Mouse (Mus musculus) left cerebral cortex, adult 6 months (tissue): ENCODE data around the gene Mad2l1bp. TPM values are rescaled to one million over a fixed set of nuclear protein-coding genes. Genes with fewer than 3 reads are reported as not detected.

Experiments used
- long read RNA-seq, 2 experiments: library from polyadenylated mRNA; unstranded; transcript quantifications; one replicate each; pipeline ENCODE4 v2.0.0; 2019 to 2020
- polyA plus RNA-seq: library from polyadenylated mRNA; unstranded; fragments of <200 nt; fragmentation: Nextera tagmentation; gene quantifications from 2 replicates; pipeline ENCODE4 v1.2.3, GENCODE M21; 2021

Gene Mad2l1bp
- 17.2 and 17.9 TPM in 2 replicates for polyA plus RNA-seq
- long read RNA-seq, experiment 1, transcript Mad2l1bp-201 (3 exons, 1,272 nt), result major isoform, 32 of 33 reads
- long read RNA-seq, experiment 1, partial matches to known transcripts, result 1 of 33 reads
- long read RNA-seq, experiment 1, other reads (novel, unspliced or antisense), result 0 of 33 reads
- long read RNA-seq, experiment 2, transcript Mad2l1bp-201 (3 exons, 1,272 nt), result major isoform, 20 of 23 reads
- long read RNA-seq, experiment 2, partial matches to known transcripts, result 2 of 23 reads
- long read RNA-seq, experiment 2, other reads (novel, unspliced or antisense), result 1 of 23 reads

DNA sequence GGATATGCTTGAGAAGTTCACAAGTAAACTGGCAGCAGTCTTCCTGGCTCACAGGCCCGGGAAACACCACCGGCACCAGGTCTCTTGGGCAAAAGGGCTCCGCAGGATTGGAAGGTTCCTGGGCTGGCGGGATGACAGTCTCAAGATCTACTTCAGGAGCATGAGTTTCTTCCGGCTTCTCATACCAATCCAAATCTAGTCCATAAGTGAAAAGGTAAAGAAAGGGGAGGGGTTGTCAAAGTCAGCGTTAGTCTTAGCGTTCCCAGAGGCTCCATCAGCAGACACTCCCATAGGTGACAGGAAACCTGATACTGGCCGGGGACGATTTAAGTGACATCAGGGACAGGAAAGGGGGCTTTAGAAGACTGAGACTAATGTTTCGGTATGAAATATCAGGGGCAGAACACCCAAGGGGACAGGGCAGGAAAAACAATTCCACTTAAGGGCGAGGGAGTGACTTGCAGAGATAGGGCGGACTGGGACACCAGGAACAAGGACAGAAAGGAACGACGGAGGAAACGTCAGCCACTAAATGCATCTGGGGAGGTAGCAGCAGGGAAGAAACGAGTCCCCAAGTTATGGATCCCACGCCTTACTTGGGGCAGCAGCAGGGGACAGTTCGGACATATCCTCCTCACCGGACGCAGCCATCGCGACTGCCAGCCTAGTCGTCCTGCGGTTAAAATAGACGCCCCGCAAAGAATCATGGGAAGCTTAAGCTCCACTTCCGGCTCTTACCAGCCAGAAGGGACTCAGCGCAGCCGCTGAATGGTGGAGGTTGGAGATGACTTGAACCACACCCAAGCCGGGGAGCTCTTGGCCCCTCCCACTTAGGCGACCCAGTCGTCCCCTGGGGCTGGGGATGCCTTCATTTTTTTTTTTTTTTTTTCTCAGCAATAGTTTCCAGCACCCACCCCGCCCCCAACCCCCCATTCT lies at the start of gene Mad2l1bp:
Gene Mad2l1bp (minus strand): TSS at position 707 of the 936 bp plus-strand sequence.

GRCm38 (mm10) chr17:46202421-46203071 lies 49.2 kb upstream of the Mad2l1bp start, which contains the start of the genes Polh and Xpo5:
Polh (minus strand) TSS chr17:46202645.
Xpo5 (plus strand) TSS chr17:46202782.

DNA sequence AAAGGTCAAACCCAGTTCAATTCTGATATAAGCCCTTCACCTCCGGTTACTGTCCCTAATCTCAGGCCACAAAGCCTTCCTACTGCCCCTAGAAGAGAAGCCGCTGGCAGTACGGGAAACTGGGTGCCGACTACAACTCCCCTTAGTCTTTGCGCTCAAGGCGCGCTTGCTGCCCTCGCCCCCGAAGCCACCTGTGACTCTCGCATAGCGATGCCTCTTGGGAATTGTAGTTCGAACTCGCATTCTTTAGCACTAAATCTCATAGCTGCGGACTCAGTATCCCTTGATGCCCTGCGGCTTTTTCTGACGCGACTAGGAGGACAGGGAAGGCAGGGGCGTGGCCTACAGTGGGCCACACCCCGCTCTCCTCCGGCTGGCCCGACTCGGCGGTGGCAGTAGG lies 7.3 kb upstream of the Mad2l1bp start, which contains the start of gene Gtpbp2:
Gene Gtpbp2 (plus strand): TSS at position 347 of the 400 bp plus-strand sequence.

GRCm38 (mm10) chr17:46143578-46144423 lies 9.6 kb downstream of the Mad2l1bp start, which contains the start of gene Rsph9:
Rsph9 (minus strand) TSS chr17:46144216.

DNA sequence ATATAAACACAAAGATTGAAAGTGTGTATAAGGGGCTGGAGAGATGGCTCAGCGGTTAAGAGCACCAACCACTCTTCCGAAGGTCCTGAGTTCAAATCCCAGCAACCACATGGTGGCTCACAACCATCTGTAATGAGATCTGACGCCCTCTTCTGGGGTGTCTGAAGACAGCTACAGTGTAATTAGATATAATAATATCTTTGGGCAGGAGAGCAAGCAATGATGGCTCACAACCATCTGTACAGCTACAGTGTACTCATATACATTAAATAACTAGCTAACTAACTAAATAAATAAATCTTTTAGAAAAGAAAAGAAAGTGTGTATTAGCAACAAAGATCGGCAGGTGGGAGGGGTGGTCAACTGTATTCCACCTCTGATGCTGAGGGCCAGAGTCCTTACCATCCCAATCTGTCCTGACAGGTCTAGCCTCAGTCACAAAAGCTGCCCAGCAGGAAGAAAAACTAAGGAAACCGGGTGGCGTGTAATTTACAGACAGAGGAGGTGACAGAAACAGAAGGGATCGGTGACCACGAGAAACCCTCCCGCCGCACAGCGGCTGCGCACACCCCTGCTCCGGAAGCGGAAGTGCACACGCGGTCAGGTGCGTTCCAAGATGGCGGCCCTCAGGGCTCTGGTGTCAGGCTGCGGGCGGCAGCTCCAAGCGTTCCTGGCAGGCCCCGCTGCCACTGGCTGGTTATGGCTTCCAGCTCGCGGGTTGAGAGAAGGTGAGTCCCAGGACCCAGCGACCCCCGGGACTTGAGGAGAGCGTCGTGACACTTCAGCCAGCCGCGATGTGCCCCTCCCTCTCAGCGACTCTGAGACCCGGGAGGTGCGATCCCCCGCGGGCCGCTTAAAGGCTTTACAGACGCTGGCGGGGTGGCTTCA lies 42.7 kb downstream of the Mad2l1bp start, which contains the start of gene Mrps18a:
Gene Mrps18a (plus strand): TSS at position 585 of the 888 bp plus-strand sequence.

Other genes with a start within 250 kb of the Mad2l1bp start
- gene Vegfa, start 121.2 kb downstream of the Mad2l1bp start, polyA plus RNA-seq, result 2.1 and 6.9 TPM in 2 replicates
- gene Mrps18a, start 42.6 kb downstream of the Mad2l1bp start, polyA plus RNA-seq, result 187 and 198 TPM in 2 replicates
- gene Rsph9, start 9.3 kb downstream of the Mad2l1bp start, polyA plus RNA-seq, result 45.6 and 46.3 TPM in 2 replicates
- gene Gtpbp2, start 7.5 kb upstream of the Mad2l1bp start, polyA plus RNA-seq, result 6.1 and 7.3 TPM in 2 replicates
- 2.7 and 3.6 TPM in 2 replicates for gene Polh, start 49.1 kb upstream of the Mad2l1bp start, polyA plus RNA-seq
- gene Xpo5, start 49.2 kb upstream of the Mad2l1bp start, polyA plus RNA-seq, result 8.4 and 8.7 TPM in 2 replicates
- 35.9 and 43.3 TPM in 2 replicates for gene Polr1c, start 94.5 kb upstream of the Mad2l1bp start, polyA plus RNA-seq
- gene Yipf3, start 94.5 kb upstream of the Mad2l1bp start, polyA plus RNA-seq, result 148 and 184 TPM in 2 replicates
- 10.8 and 17.0 TPM in 2 replicates for gene Lrrc73, start 100.0 kb upstream of the Mad2l1bp start, polyA plus RNA-seq
- 11.8 and 14.0 TPM in 2 replicates for gene Tjap1, start 129.5 kb upstream of the Mad2l1bp start, polyA plus RNA-seq
- gene Dlk2, start 143.9 kb upstream of the Mad2l1bp start, polyA plus RNA-seq, result 11.2 and 12.2 TPM in 2 replicates
- 2.4 and 3.1 TPM in 2 replicates for gene Abcc10, start 174.8 kb upstream of the Mad2l1bp start, polyA plus RNA-seq
- 4.4 and 12.0 TPM in 2 replicates for gene Zfp318, start 230.2 kb upstream of the Mad2l1bp start, polyA plus RNA-seq